Mouse (Mus musculus): ENCODE measurements around the gene Dbh.

Gene Dbh

GRCm38 (mm10) chr2:27223012-27223421 is 58.0 kb downstream of the Dbh start:
- DNase-seq (ENCODE audit: low spot score) = no peak

- no peak for DNase-seq (ENCODE audit: low spot score)
These were observed 61.5 kb downstream of the Dbh start for GRCm38 (mm10) chr2:27226572-27226971.

- no peak for DNase-seq (ENCODE audit: low spot score)
These were observed 63.9 kb downstream of the Dbh start for GRCm38 (mm10) chr2:27228809-27229480.

GRCm38 (mm10) chr2:27229481-27230105 is 64.6 kb downstream of the Dbh start:
- no peak for DNase-seq (ENCODE audit: low spot score)

- DNase-seq (ENCODE audit: low spot score) = no peak
These were observed 67.3 kb downstream of the Dbh start for GRCm38 (mm10) chr2:27232376-27232775.
